Mouse (Mus musculus): ENCODE results near the gene Efcab2.

DNA sequence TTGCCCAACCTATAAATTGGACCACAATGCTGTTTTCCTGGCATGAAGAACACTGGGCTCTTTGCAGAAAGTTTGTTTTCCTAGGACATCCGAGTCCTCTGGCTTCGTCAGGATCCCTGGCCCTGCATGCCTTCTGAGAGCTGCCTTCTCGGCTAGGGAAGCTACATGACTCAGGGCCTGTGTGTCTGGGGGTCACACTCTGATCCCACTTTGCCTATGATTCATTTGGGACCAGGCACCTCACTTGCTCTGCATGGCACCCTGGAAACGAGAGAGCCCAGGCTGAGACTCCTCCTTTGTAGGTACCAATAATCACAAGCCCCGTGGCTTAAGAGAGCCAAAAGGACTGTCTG lies 80.0 kb downstream of the Efcab2 start:
- TF ChIP-seq POLR2A (IDR thresholded peaks at IDR 0.05; ENCODE audit: control insufficient read depth, extremely low read depth, insufficient read depth, low read length, poor library complexity) = no peak
- no peak for TF ChIP-seq CTCF (IDR thresholded peaks at IDR 0.05; ENCODE audit: borderline replicate concordance, control insufficient read depth, extremely low read depth, insufficient read depth, low read length, poor library complexity)
